Mouse (Mus musculus): ENCODE data around the gene Dusp7.
A peak's percentile ranks its signal among the peaks of the same experiment; 100 is the strongest.

DNA sequence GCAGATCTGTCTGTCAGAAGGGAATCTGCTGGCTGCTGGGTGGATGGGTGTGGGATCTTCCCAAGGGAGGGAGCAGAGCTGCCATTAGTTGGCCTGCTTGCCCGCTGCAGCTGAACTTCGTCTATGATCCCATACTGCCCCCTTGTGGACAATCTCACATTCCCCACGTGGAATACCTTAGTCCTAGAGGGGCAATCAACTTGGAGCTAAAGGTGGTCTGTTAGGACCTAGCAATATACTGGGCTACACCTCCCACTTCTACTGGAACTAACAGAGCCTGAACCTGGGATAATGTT lies 53.4 kb downstream of the Dusp7 start:
- TF ChIP-seq NANOG (IDR thresholded peaks at IDR 0.05; ENCODE audit: borderline replicate concordance, low read length) (no peak), CTCF (conservative IDR thresholded peaks at IDR 0.05; ENCODE audit: low read length) (peak; percentile 59), POU5F1 (IDR thresholded peaks at IDR 0.05; ENCODE audit: borderline replicate concordance, low read length) (no peak)
